In the genomic region with DNA sequence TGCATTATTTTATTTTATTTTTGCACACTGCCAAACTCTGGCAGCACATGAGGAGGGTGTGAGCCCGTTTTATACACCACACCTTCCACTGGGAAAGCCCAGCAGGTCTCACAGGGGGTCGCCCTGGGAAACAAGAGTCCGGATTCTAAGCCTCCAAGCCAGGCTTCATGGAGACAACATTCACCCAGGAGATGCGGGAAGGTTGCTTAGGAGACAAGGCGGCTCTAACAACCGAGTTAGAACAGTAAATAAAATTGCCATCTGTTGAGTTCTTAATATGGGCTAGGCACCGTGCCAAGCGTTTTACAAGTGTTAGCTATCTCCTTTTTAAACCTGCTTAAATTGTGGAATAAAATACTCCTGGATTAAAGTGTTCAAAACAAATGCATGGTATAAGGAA, we compare ENCODE assay signal across 12 mouse cellular contexts. TPM values are rescaled to one million over a fixed set of nuclear protein-coding genes. Genes with fewer than 3 reads are reported as not detected.
DNase-seq lines count a peak whose midpoint lies in the region; ATAC-seq and TF ChIP-seq lines count a peak whose summit lies in the region.
"Had no signal": no experiment of that assay in that cellular context is flagged by ENCODE, and none has a peak within 500 bp of the region (broad histone marks: within the 10 kb centered on the region; RNA-seq: fewer than 3 reads in every experiment).

No protein-coding gene starts in this region.

- no peak overlapping the region for H3K27ac ChIP-seq in hindbrain, embryonic 15.5 days (replicated peaks)
- H3K27ac ChIP-seq in hindbrain, embryonic 12.5 days, result no peak overlapping the region
- peak overlapping the region; percentile 78 for H3K27ac ChIP-seq in forebrain, postnatal 0 days (ENCODE audit: low read depth, low read length)

- peak; percentile 40; the same call in 1 of the 2 replicates for ATAC-seq in hindbrain, embryonic 15.5 days (ENCODE audit: low FRiP score, low read depth)
- ATAC-seq in hindbrain, embryonic 12.5 days (ENCODE audit: low FRiP score), result no peak
- ATAC-seq in forebrain, postnatal 0 days, result peak; percentile 71

- H3K36me3 ChIP-seq in hindbrain, embryonic 15.5 days, result no peaks in the 10 kb centered on the region
- no peaks in the 10 kb centered on the region for H3K36me3 ChIP-seq in hindbrain, embryonic 12.5 days
- H3K36me3 ChIP-seq in forebrain, postnatal 0 days (ENCODE audit: insufficient read depth), result no peaks in the 10 kb centered on the region

- no peak overlapping the region for H3K4me2 ChIP-seq in hindbrain, embryonic 15.5 days
- no peak overlapping the region for H3K4me2 ChIP-seq in hindbrain, embryonic 12.5 days (replicated peaks)
- no peak overlapping the region for H3K4me2 ChIP-seq in forebrain, postnatal 0 days (ENCODE audit: low read depth)

- peak; percentile 85 for DNase-seq in forebrain, postnatal 0 days
- DNase-seq in layer of hippocampus, adult 9-11 months, result peak; percentile 87
- DNase-seq in right cerebral cortex, postnatal 10 days (ENCODE audit: low spot score in 2 of 2), result peak; percentile 87 to 93
- no peak for DNase-seq in adrenal gland, adult 8-10 months
- no peak for DNase-seq in heart, postnatal 25 days (ENCODE audit: low spot score)
- DNase-seq in cerebellum, adult 18-20 months, result no peak
- DNase-seq: cerebellum, postnatal 25 days; heart, adult 18-20 months had no signal

- H3K4me1 ChIP-seq in hindbrain, embryonic 15.5 days (replicated peaks), result peaks cover 16% of the 10 kb centered on the region
- H3K4me1 ChIP-seq in hindbrain, embryonic 12.5 days, result peaks cover 16% of the 10 kb centered on the region
- H3K4me1 ChIP-seq in forebrain, postnatal 0 days (ENCODE audit: insufficient read depth), result no peaks in the 10 kb centered on the region

- H3K4me3 ChIP-seq in hindbrain, embryonic 15.5 days, result no peak overlapping the region
- H3K4me3 ChIP-seq in hindbrain, embryonic 12.5 days, result no peak overlapping the region
- no peak overlapping the region for H3K4me3 ChIP-seq in forebrain, postnatal 0 days (ENCODE audit: low read depth, low read length)

- no peaks in the 10 kb centered on the region for H3K9me3 ChIP-seq in hindbrain, embryonic 15.5 days
- H3K9me3 ChIP-seq in hindbrain, embryonic 12.5 days (replicated peaks), result no peaks in the 10 kb centered on the region
- H3K9me3 ChIP-seq in forebrain, postnatal 0 days (ENCODE audit: low read length), result no peaks in the 10 kb centered on the region

- no peak for TF ChIP-seq CTCF in forebrain, postnatal 0 days (IDR thresholded peaks at IDR 0.05; ENCODE audit: low read depth)

- intact Hi-C loops in heart, postnatal 25 days (cut with DNase I), result no loop called here

- WGBS in hindbrain, embryonic 15.5 days, result 33% methylated on average over 8 of the region's 8 CpGs
- WGBS in hindbrain, embryonic 12.5 days, result 39% methylated on average over 8 of the region's 8 CpGs
- WGBS in forebrain, postnatal 0 days, result 22% methylated on average over 8 of the region's 8 CpGs

- no peaks in the 10 kb centered on the region for H3K27me3 ChIP-seq in hindbrain, embryonic 15.5 days
- no peaks in the 10 kb centered on the region for H3K27me3 ChIP-seq in hindbrain, embryonic 12.5 days
- H3K27me3 ChIP-seq in forebrain, postnatal 0 days (ENCODE audit: insufficient read depth, low read length), result no peaks in the 10 kb centered on the region

- H3K9ac ChIP-seq in hindbrain, embryonic 15.5 days, result no peak overlapping the region
- H3K9ac ChIP-seq in hindbrain, embryonic 12.5 days, result no peak overlapping the region
- H3K9ac ChIP-seq in forebrain, postnatal 0 days, result no peak overlapping the region

RNA-seq across cellular contexts. Expression of a gene that starts 17.1 kb away (rescaled TPM):
- 19.3 and 23.6 TPM in 2 replicates for polyA plus RNA-seq in hindbrain, embryonic 15.5 days (2015; fragmentation: Nextera tagmentation; extraction: Ambion mirVana)
- 18.4 and 18.5 TPM in 2 replicates for polyA plus RNA-seq in hindbrain, embryonic 12.5 days (2016; fragmentation: Nextera tagmentation; extraction: Ambion mirVana)
- total RNA-seq in forebrain, postnatal 0 days (2014; rRNA removed), result 16.1 and 23.0 TPM in 2 replicates
- 18.2 TPM in 2 replicates for polyA plus RNA-seq in forebrain, postnatal 0 days (2015; fragmentation: Nextera tagmentation; extraction: Ambion mirVana)
- total RNA-seq in adrenal gland, adult 8-10 months (2022), result 10 to 100 TPM; 25.2 to 44.6 (median 35.4) TPM
- 10 to 100 TPM; 17.2 to 19.2 TPM for total RNA-seq in heart, postnatal 25 days (2021)

RNA-seq across cellular contexts. Expression of a gene that starts 37.7 kb away (rescaled TPM):
- 0.16 and 0.19 TPM in 2 replicates for polyA plus RNA-seq in hindbrain, embryonic 15.5 days (2015; fragmentation: Nextera tagmentation; extraction: Ambion mirVana)
- polyA plus RNA-seq in hindbrain, embryonic 12.5 days (2016; fragmentation: Nextera tagmentation; extraction: Ambion mirVana), result 0.25 and 0.69 TPM in 2 replicates
- total RNA-seq in forebrain, postnatal 0 days (2014; rRNA removed), result 0.54 and 0.81 TPM in 2 replicates
- polyA plus RNA-seq in forebrain, postnatal 0 days (2015; fragmentation: Nextera tagmentation; extraction: Ambion mirVana), result 0.62 and 0.85 TPM in 2 replicates
- total RNA-seq in adrenal gland, adult 8-10 months (2022), result under 1 TPM in 2 of 4 experiments, not detected in 2; 0.15 to 0.30 TPM
- total RNA-seq in heart, postnatal 25 days (2021), result under 1 TPM; 0.67 to 0.73 TPM
- total RNA-seq: megakaryocyte, adult 5-6 weeks had no signal
- polyA plus RNA-seq: liver, embryonic 16.5 days had no signal

Comparison
In these comparisons a context has a peak if more than half of its experiments do, and no peak if none do; other contexts are left out.
1. DNase-seq: peak in forebrain, postnatal 0 days (single experiment), layer of hippocampus, adult 9-11 months (single experiment) and right cerebral cortex, postnatal 10 days (2 of 2); none in adrenal gland, adult 8-10 months (single experiment), heart, postnatal 25 days (single experiment) and cerebellum, adult 18-20 months (0 of 2).